Mouse (Mus musculus) lung, embryonic 14.5 days (tissue): Measurements from ENCODE around the gene Prss38. TPM values are rescaled to one million over a fixed set of nuclear protein-coding genes. Genes with fewer than 3 reads are reported as not detected.

Source experiments
- ATAC-seq: fragments of 200-750 bp; cut with Nextera tagmentation; 2 replicates; pipeline ENCODE4 v1.8.0; 2017; ENCODE audit warnings: mild to moderate bottlenecking, moderate TSS enrichment, moderate library complexity; ENCODE audit not compliant: insufficient read depth
- DNase-seq: peaks from one replicate; pipeline ENCODE4 v3.0.0-alpha.2; 2015
- H3K27ac ChIP-seq: fragments of 300-500 bp; sonication (generic); 2 replicates; pipeline ENCODE4 v1.5.1; 2014; ENCODE audit warnings: low read depth, mild to moderate bottlenecking, moderate library complexity
- H3K27me3 ChIP-seq: fragments of 300-500 bp; sonication (generic); 2 replicates; pipeline ENCODE4 v1.6.1; 2014; ENCODE audit warnings: low read length, control low read depth; ENCODE audit not compliant: insufficient read depth
- H3K36me3 ChIP-seq: fragments of 300-500 bp; sonication (generic); 2 replicates; pipeline ENCODE4 v1.6.1; 2014; ENCODE audit warnings: control low read depth; ENCODE audit not compliant: insufficient read depth
- H3K4me1 ChIP-seq: fragments of 300-500 bp; sonication (generic); 2 replicates; pipeline ENCODE4 v1.6.1; 2014; ENCODE audit warnings: antibody characterized with exemption, control low read depth; ENCODE audit not compliant: insufficient read depth
- H3K4me2 ChIP-seq: fragments of 300-500 bp; sonication (generic); 2 replicates; pipeline ENCODE4 v1.6.1; 2014; ENCODE audit warnings: mild to moderate bottlenecking
- H3K4me3 ChIP-seq: fragments of 300-500 bp; sonication (generic); 2 replicates; pipeline ENCODE4 v1.5.1; 2014; ENCODE audit warnings: low read depth, low read length
- H3K9ac ChIP-seq: fragments of 300-500 bp; sonication (generic); 2 replicates; pipeline ENCODE4 v1.6.1; 2014
- H3K9me3 ChIP-seq: fragments of 300-500 bp; sonication (generic); 2 replicates; pipeline ENCODE4 v1.6.1; 2016; ENCODE audit warnings: low read depth, low read length, control low read depth
- CTCF ChIP-seq: IDR thresholded peaks from 2 replicates; pipeline ENCODE4 v1.5.1; 2016; ENCODE audit warnings: antibody characterized with exemption, low read depth
- WGBS: fragments of 180-500 bp; shearing (Covaris S2); extraction: QIAGEN DNeasy Blood & Tissue Kit; methylation state at CpG from one replicate; pipeline ENCODE4 v1.1.7; 2014; 5-methylcytosine and 5-hydroxymethylcytosine counted together
- polyA plus RNA-seq: library from polyadenylated mRNA; unstranded; fragments of >200 nt; fragmentation: Nextera tagmentation; extraction: Ambion mirVana; gene quantifications from 2 replicates; pipeline ENCODE4 v1.2.1, GENCODE M21; 2014

Gene Prss38
- polyA plus RNA-seq, 1 experiment from 2014 or later: not detected

DNA sequence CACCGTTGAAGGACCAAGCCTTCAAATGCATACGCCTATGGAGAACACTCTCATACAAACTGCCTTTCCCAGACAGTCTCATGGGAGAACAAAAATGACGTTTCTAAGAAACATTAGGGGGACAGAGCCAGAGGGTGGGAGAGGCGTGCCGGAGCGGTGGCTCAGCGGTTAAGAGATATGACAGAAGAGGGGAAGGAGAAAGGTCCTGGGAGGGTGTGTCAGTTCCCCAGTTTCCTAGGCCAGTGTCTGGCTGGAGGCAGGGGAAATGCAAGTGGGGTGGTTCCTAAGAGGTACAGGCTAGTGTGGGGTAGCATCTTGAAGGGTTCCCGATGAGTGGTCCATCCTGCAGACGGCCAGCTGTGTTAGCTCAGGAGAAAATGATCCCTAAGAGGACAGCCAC is 14.2 kb downstream of the Prss38 start:
- no peak for TF ChIP-seq CTCF
- H3K9ac ChIP-seq: no peak overlapping the region
- no peak overlapping the region for H3K4me3 ChIP-seq
- ATAC-seq (no peak), DNase-seq (no peak)
- no peaks in the 10 kb centered on the region for H3K36me3 ChIP-seq
- no peak overlapping the region for H3K4me2 ChIP-seq
- no peak overlapping the region for H3K27ac ChIP-seq
- H3K4me1 ChIP-seq: peaks cover 8% of the 10 kb centered on the region; the same call in 1 of the 2 replicates
- H3K9me3 ChIP-seq: no peaks in the 10 kb centered on the region
- 74% methylated on average over 9 of the region's 9 CpGs for WGBS
- H3K27me3 ChIP-seq: no peaks in the 10 kb centered on the region

DNA sequence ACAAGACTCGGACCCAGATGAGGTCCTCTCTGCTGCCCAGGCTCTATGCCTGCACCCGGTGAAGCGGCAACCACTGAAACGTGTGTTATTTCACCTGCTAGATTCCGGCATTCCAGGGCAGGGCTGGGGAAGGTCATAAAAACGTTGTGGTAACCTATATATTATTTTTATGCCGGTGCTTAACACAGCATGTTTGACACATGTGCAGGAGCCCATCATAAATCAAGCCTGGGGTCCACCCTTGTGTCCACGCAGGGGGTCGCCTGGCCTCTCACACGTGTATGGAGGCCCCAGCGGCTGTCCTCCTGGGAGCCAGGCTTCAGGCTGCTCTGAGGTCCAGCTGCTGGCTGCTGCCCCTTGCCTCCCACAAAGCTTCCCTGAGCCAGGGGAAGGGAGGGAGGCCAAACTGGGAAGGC is 18.6 kb downstream of the Prss38 start:
- H3K4me1 ChIP-seq: no peaks in the 10 kb centered on the region
- no peak overlapping the region for H3K4me2 ChIP-seq
- no peak overlapping the region for H3K27ac ChIP-seq
- no peak for DNase-seq
- no peak overlapping the region for H3K4me3 ChIP-seq
- ATAC-seq: no peak
- H3K9ac ChIP-seq: no peak overlapping the region
- 52% methylated on average over 11 of the region's 11 CpGs for WGBS
- no peaks in the 10 kb centered on the region for H3K36me3 ChIP-seq
- no peaks in the 10 kb centered on the region for H3K27me3 ChIP-seq
- no peaks in the 10 kb centered on the region for H3K9me3 ChIP-seq
- TF ChIP-seq CTCF: no peak

- TF ChIP-seq CTCF: no peak
- DNase-seq (no peak), ATAC-seq (no peak)
- no peaks in the 10 kb centered on the region for H3K27me3 ChIP-seq
- H3K36me3 ChIP-seq: no peaks in the 10 kb centered on the region
- H3K4me3 ChIP-seq: no peak overlapping the region
- peaks cover 8% of the 10 kb centered on the region for H3K4me1 ChIP-seq
- H3K27ac ChIP-seq: no peak overlapping the region
- WGBS: 81% methylated on average over 4 of the region's 4 CpGs
- no peaks in the 10 kb centered on the region for H3K9me3 ChIP-seq
- H3K4me2 ChIP-seq: no peak overlapping the region
- no peak overlapping the region for H3K9ac ChIP-seq
These were observed 20.7 kb downstream of the Prss38 start for GRCm38 (mm10) chr11:59354793-59355192.

- WGBS: 63% methylated on average over 2 of the region's 2 CpGs
- Histone ChIP-seq H3K4me2 (no peak overlapping the region), H3K9me3 (no peaks in the 10 kb centered on the region), H3K4me1 (peaks cover 8% of the 10 kb centered on the region), H3K27ac (no peak overlapping the region), H3K9ac (no peak overlapping the region), H3K4me3 (no peak overlapping the region), H3K27me3 (no peaks in the 10 kb centered on the region), H3K36me3 (no peaks in the 10 kb centered on the region)
- ATAC-seq: no peak; the same call in 1 of the 2 replicates
- DNase-seq: peak; percentile 38
- no peak for TF ChIP-seq CTCF
These were observed 25.1 kb downstream of the Prss38 start for GRCm38 (mm10) chr11:59350326-59350725.

GRCm38 (mm10) chr11:59346166-59346910 is 29.1 kb downstream of the Prss38 start:
- 63% methylated on average over 11 of the region's 11 CpGs for WGBS
- ATAC-seq: no peak
- Histone ChIP-seq H3K27me3 (no peaks in the 10 kb centered on the region), H3K27ac (peak overlapping the region; percentile 34), H3K9me3 (no peaks in the 10 kb centered on the region), H3K4me1 (peaks cover 8% of the 10 kb centered on the region), H3K4me3 (no peak overlapping the region), H3K36me3 (no peaks in the 10 kb centered on the region), H3K4me2 (no peak overlapping the region), H3K9ac (no peak overlapping the region)
- peak; percentile 56 for DNase-seq
- TF ChIP-seq CTCF: no peak

DNA sequence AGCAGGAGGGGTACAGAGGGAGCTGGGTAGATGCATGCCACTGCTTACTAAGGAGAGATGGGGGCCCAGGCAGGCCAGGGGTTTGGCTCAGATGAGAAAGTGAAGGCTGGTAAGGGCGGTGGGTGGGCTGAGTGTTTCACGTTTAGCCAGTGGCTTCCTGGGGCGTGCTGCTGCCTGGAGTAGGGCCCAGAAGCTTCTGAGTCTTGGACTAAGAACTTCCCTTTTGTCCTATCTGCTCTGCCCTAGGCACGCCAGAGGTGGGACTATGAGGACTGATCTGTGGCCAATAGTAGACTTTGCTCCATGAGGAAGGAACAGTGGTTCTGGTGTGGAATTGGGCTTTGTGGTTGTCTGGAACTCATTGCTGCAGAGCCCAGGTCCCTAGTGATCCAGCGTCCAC is 32.5 kb downstream of the Prss38 start:
- no peaks in the 10 kb centered on the region for H3K36me3 ChIP-seq
- no peak for TF ChIP-seq CTCF
- WGBS: 79% methylated on average over 5 of the region's 5 CpGs

GRCm38 (mm10) chr11:59338736-59339120 is 36.7 kb downstream of the Prss38 start:
- 85% methylated on average over 2 of the region's 2 CpGs for WGBS

More for the DNA sequence above, 32.5 kb downstream of the Prss38 start:
- H3K4me2 ChIP-seq: no peak overlapping the region
- no peaks in the 10 kb centered on the region for H3K27me3 ChIP-seq
- no peak overlapping the region for H3K4me3 ChIP-seq
- no peak for DNase-seq
- H3K9ac ChIP-seq: no peak overlapping the region
- no peaks in the 10 kb centered on the region for H3K9me3 ChIP-seq
- no peaks in the 10 kb centered on the region for H3K4me1 ChIP-seq
- ATAC-seq: no peak
- H3K27ac ChIP-seq: no peak overlapping the region

More at GRCm38 (mm10) chr11:59338736-59339120, 36.7 kb downstream of the Prss38 start:
- Histone ChIP-seq H3K9ac (no peak overlapping the region), H3K36me3 (no peaks in the 10 kb centered on the region), H3K4me3 (no peak overlapping the region), H3K4me1 (no peaks in the 10 kb centered on the region), H3K27ac (no peak overlapping the region), H3K4me2 (no peak overlapping the region), H3K9me3 (no peaks in the 10 kb centered on the region), H3K27me3 (no peaks in the 10 kb centered on the region)
- ATAC-seq: no peak
- TF ChIP-seq CTCF: no peak
- DNase-seq: no peak
